Mouse (Mus musculus) heart, adult 8-10 months (tissue): ENCODE measurements around the gene Pde3b. TPM values are rescaled to one million over a fixed set of nuclear protein-coding genes. Genes with fewer than 3 reads are reported as not detected.
"Not testable (repeated sequence)": the region's sequence is repeated elsewhere in the genome, so short reads cannot be mapped to it uniquely, and the experiment has no call there.

Experiments
- DNase-seq: peaks from one replicate; pipeline ENCODE4 v3.0.0; 2022; ENCODE audit warnings: low spot score
- total RNA-seq, 4 experiments: library from RNA; stranded (reverse); gene quantifications; 2 replicates each; pipeline ENCODE4 v1.2.4; 2022

The Pde3b gene
- total RNA-seq, 4 experiments from 2014 or later = 3.0 to 4.7 (median 4.3) TPM

DNA sequence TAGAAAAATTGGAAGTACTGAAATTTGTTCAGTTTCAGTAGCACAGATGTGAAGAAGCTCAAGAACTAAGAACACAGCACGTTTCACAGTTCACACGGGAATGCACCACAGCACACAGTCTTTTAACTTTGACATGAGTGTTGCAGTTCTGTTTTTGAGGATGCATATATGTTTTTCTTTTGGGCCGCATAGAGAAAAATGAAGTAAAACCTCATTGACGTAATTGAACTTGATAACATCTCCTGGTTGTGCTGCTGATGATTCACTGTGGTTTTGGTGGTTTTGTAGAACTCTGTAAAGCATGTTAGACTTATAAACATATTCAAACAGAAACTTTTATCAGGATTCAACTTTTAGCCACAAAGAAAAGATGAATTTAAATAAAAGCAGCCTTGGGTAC, 64.7 kb downstream of the Pde3b start:
- DNase-seq = peak; percentile 26

DNA sequence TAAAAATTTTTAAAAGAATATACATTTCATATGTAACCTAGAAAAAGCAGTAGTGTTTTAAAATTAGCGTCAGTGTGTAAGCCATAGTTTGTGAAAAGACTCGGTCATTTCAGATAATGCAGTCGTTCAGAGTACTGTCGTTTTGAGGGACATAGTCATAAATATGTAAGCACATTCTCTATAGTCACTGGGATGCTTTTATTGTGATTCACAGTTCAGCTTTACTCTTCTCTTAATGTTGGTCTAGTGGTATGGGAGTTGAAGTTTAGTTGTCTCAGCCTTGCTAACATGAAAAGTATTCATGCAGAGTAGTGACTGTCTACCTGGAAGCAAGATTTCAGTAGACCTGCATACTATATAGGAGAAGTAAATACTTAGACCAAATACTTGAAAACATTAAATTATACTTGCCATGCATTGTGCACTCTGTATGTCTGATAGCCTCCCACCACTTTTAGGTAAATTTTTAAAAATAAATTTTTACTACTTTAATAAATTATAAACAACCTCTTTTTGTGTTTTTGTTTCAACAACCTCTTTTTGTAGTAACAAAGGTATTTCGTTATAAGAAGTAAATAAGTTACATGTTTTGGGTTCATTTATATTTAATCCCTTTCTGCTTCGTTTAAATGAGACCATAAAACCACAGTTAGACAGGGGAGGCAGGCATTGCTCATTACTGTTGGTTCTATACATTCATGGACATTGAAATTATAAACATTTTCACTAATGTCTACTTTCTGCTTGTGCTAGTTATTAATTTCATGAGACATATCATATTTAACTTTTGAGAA, 65.3 kb downstream of the Pde3b start:
- no peak for DNase-seq

DNA sequence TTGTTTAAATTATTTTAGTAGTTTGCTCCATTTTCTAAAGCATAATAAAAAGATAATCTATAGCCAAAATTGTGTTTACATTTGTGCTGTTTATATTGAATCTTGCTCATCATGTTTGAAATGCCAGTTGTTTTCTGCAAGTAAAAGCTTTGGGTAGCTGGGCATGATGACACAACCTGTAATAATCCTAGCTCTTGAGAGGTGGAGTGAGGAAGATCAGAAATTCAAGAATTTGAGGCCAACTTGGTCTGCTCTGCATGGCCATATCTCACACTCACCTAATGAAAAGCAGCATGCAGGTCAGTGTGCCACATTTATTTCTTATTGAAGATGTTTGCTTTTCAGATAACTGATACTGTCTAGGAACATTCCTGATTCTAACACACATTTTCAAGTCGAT, 65.9 kb downstream of the Pde3b start:
- DNase-seq = no peak

DNA sequence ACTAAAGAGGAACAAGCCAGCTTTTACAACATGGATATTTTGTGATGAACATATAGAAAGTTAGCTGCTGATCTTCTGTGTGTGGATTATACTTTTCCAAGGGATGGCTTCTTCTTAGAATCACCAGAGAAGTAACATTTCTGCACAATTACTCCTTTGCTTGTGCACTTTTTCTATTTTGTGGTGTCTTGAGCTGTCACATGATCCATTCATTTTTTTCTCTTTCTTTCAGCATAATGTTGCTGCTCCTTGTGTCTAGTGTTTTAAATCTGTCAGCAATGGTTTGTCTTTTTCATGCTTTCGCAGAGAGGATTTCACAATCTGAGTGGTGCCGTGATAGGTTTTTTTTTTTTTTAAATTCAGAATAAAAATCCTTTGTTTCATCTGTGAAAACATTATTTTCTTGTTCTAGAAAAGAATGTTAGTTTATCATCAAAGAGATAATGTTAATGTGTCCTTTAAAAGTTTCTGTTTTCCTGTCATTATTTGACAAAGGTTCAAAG, 66.4 kb downstream of the Pde3b start:
- DNase-seq = no peak

DNA sequence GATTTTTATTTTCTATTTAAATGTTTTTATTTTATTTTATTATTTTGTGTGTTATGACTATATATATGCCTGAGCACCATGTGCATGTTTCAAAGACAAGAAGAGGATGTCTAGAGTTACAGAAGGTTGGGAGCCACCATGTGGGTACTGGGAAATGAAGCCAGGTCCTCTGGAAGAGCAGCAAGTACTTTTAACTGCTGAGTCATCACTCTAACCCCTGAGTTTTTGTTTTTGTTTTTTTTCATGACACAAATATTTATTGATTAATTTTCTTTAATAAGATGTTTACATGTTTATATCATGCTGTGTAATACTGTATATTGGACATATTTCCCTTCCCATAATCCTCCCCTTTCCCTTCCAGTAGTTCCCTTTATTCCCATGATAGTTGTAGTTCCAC, 77.5 kb downstream of the Pde3b start:
- no peak for DNase-seq

DNA sequence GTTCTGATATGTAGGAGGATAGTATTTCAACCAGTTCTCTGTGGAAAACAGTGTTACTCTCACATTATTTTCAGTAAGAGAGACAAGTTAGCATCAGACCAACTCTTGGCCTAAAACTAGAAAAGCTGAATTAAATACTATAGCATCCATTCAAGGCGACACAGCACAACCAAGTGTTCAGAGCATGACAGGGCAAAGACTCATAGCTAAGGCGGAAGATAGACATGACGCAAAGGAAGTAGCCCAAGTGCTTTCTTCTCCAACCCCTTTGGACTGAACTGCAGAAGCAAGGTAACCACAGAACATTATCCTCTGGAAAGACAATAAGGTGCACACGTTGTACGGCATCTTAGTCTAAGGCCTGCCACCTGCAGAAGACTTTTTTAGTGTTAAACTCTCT, 79.0 kb downstream of the Pde3b start:
- DNase-seq = no peak

DNA sequence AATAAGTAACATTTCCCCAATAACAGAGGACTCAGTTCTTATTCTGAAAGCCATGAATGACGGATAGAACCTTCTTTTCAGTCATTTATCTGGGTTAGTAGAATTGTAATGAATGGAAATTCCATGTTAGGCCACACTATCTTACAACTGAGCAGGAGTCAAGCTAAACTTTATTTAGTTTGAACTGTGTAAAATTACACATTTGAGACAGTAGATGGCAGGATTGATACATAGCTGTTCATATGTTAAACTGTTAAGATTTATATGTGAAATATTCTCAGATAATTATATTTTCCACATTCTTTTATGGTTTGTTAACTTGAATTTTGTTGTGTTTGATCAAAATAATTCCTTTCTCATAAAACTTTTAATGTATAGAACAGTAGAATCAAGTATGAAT, 84.2 kb downstream of the Pde3b start:
- no peak for DNase-seq

DNA sequence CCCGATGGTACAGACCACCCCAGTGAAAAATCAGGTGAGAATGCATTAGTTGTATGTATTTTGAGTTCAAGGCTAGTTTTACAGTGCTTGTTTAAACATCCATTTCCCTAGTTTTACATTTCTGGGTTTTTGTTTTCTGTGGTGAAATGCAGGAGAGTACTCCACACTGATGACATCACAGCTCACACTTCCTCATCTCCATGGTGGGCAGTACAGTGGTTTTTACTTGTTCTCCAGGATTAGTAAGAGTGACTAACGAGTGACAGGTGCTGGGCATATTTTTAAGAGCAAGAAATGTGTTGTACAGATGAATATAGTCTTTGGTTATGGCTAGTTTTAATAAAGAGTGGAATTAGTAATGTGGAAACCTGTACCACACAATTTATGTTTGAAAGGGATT, 93.8 kb downstream of the Pde3b start:
- DNase-seq = no peak

DNA sequence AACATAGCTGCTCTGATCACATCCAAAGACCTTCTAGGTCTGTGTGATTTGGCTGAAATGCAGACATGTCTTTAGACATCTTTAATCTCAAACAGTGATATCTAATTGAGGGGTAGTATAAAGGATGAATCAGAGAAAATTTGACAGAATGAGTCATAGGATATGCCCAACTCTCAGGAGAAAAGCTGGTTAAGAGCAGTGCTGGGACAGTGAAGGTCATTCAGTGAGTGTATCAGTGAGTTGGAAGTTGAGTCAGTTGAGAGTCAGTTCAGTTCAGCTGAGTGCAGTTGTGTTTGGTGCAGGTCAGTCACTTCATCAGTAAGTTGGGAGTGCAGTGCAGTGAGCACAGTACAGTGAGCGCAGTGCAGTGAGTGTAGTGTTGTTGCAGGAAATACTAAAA, 105.0 kb downstream of the Pde3b start:
- DNase-seq = no peak

DNA sequence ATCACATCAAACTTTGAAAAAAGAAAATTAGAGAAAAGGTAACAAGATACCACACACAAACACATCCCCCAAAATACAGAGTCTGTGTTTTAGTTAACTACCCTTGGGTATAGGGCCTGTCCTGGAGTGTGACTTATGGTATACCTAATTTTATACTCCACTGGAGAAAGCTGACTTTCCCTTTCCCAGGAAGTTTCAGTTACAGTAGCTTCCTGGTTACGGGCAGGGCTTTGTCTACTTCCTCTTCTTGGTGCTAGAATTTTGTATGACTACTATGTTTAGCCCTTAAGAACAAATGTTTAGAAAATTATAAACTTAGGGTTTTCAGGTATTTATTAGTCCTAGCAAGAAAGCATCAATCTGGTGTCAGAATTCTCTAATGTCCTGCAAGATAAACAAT, 111.2 kb downstream of the Pde3b start:
- DNase-seq = peak; percentile 3

DNA sequence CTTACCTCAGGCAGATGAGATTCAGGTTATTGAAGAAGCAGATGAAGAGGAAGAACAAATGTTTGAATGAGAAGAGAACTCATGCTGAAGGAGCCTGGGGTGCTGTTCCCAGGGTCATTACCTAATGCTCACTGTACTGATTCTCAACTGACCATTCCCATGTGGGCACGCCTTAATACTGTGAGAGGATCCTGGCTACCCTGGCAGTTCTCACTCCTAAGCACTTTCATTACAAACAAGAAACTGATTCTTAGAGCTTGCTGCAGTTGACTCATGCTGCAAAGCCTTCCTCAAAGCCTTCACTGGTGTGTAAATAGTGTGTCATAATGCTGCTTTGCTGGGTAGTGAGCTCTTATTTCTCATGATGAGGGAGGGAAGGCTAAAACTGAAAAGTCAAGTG, 121.1 kb downstream of the Pde3b start:
- DNase-seq = no peak

DNA sequence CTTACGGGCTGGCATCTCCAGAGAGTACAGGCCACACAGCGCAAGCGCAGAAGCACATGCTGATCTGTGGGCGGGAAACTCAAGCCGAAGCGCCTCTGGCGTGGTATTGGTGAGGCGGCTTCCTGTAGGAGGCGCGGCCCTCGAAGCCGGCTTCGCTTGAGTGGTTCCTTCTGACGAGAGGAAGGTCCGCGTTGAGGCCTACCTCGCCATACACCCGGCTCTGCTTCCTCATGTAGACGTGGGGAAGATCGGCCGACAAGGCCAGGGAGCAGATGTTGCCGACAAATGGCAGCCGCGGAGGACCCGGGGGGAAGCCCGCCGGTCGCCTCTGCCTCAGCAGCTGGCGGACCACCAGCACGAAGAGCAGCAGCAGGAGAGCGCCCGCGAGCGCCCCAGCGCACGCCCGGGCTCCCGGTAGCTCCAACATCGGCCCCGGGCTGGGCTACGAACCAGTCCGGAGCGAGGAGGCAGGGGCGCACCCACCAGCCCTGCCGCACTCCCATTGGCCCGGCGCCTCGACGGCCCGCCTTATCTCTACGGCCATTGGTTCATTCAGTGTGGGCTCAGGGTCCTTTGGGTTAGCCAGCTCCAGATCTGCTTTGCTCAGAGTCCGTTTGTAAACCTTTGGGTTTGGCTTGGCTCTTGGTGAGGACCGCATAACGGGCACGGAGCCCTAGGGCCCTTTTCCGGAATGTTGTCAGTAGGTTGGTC, 147.6 kb downstream of the Pde3b start, which contains the start of gene Cyp2r1:
Cyp2r1 (minus strand) TSS at position 442 of the 711 bp plus-strand sequence.
- DNase-seq = peak; percentile 90

DNA sequence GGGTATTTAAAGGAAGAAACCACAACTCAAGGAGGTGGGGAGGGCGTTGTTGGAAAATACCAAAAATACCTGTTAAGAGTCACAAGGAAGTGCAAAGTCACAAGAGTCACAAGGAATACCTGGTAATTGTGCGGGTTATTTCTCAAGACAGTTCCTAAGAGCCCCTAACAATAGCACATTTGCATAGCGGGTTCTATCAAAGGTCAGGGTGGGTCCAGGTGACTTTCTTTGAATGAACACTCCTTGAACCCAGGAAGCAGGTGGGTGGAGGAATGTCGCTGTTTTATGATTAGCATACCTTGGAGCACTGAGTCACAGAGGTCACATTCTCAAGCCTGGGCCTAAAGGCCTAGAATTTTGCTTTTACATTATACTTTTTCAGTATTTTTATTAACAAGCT, 158.8 kb downstream of the Pde3b start:
- not testable (repeated sequence) for DNase-seq

DNA sequence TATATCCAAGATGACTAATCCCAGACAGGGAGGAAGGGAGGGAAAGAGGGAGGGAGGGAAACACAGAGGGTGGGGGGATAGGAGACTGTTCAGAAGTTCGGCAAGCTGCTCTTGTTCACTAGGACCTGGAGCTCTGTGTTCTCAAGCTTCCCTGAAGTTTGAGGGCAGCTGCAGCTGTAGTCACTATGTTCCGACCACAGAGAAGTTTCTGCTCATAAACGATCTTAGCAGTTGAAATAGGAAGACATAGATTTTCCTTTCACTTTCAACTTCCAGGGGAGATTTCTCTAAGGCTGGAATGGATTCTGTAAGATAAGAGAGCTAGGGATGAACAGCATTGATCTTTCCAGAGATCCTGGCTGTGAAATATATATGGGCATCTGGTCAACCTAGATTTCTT, 161.8 kb downstream of the Pde3b start:
- DNase-seq = no peak

DNA sequence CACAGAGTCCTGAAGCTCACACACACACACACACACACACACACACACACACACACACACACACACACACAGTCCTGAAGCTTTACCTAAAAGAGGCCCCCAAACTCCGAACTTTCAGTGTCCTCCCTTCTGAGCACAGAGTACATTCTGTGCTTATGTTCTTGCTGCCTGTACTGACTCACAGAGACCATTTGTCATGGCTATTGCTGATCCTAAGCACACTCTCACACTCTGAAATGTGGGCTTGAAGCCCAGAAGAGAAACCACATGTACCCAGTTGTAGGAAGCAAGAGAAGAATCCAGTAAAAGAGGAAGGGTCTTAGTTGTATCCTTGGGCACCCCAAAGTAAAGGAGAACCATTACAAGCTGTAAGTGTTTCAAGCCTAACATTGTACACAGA, 162.6 kb downstream of the Pde3b start:
- no peak for DNase-seq

DNA sequence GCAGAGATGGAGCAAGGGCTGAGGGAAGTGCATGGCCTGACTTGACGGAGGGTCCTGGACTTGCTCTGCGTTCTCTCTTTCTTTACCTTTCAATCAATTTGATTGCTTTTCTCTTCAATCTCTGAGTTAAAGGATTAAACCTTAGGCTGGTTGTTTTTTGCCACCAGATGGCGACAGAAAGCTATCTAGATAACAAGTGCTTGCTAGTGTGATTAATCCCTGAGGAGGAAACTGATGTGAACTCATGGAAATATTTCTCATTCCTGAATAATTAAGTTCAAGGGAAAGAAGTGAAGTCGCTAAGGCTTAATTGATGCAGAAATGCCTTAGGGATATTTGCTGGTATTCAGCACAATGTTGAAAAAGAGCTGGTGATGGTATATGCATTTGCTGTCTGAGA, 165.3 kb downstream of the Pde3b start:
- DNase-seq = peak; percentile 61

DNA sequence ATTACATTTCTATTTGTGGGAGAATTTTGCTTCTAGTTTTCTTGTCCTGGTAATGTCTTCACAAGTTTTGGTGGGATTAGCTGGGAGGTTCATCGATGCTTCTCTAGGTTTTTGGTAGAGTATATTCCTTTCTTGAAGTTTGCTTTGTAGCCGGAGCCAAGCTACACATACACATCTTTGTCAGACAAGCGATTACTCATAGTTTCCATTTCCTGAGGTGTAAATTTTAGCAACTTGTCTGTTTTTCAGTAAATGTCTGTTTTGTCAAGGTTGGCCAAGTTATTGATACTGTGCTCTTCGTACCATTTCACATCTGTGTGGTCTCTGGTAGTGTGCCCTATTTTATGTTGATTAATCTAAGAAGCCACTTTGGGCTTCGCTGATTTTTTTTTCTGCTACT, 166.1 kb downstream of the Pde3b start:
- DNase-seq = no peak

DNA sequence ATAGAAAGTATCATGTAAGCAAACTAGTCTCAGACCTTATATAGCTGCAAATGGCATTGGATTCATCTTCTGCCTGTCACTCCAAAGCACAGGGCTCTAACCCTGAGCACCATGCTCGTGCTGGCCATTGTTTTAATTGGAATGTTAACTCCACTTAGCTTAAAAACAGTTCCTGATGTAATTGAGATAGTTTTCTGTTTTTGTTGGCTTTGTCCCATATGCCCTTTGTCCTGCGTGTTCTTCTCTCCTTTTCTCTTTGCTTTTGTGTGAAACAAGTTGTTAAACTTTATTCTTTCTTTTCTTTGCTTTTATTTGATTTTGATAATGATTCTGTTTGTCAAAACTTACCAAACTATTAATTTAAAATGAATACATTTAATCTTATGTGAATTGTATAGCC, 167.4 kb downstream of the Pde3b start:
- no peak for DNase-seq

Other genes starting within 250 kb of the Pde3b start
- gene Copb1, start 160.6 kb upstream of the Pde3b start, total RNA-seq = 10 to 100 TPM; 35.2 to 41.6 (median 38.7) TPM
- 100 to 1,000 TPM; 129 to 150 (median 143) TPM for gene Psma1, start 139.2 kb upstream of the Pde3b start, total RNA-seq
- under 1 TPM; 0.19 to 0.85 (median 0.42) TPM for gene Cyp2r1, start 147.7 kb downstream of the Pde3b start, total RNA-seq
- not detected for gene Calca, start 221.1 kb downstream of the Pde3b start, total RNA-seq